Mouse (Mus musculus) kidney, adult 2 months (tissue): ENCODE data around the gene Gys1. TPM values are rescaled to one million over a fixed set of nuclear protein-coding genes. Genes with fewer than 3 reads are reported as not detected.
A peak's percentile ranks its signal among the peaks of the same experiment; 100 is the strongest.

Experiments
- DNase-seq: peaks from one replicate; pipeline ENCODE4 v3.0.0; 2021
- H3K27ac ChIP-seq: fragments of 200-500 bp; 2 replicates; pipeline ENCODE4 v1.5.1; 2012; ENCODE audit warnings: low read depth, low read length, control low read depth, inconsistent platforms; ENCODE audit not compliant: insufficient read depth
- H3K27me3 ChIP-seq: fragments of 200-500 bp; replicated peaks from 2 replicates; pipeline ENCODE4 v1.6.1; 2012; ENCODE audit warnings: mild to moderate bottlenecking, moderate library complexity, low read length, inconsistent platforms; ENCODE audit not compliant: control insufficient read depth, insufficient read depth
- H3K36me3 ChIP-seq: fragments of 200-500 bp; 2 replicates; pipeline ENCODE4 v1.6.1; 2012; ENCODE audit warnings: mild to moderate bottlenecking, moderate library complexity, low read length, inconsistent platforms; ENCODE audit not compliant: control insufficient read depth, insufficient read depth
- H3K4me1 ChIP-seq: fragments of 200-500 bp; 2 replicates; pipeline ENCODE4 v1.6.1; 2011; ENCODE audit warnings: low read length; ENCODE audit not compliant: control insufficient read depth, insufficient read depth
- H3K4me3 ChIP-seq: fragments of 200-500 bp; 2 replicates; pipeline ENCODE4 v1.5.1; 2011; ENCODE audit warnings: mild to moderate bottlenecking, low read depth, low read length, control low read depth; ENCODE audit not compliant: insufficient read depth
- CTCF ChIP-seq: fragments of 200-500 bp; conservative IDR thresholded peaks from 2 replicates; pipeline ENCODE4 v1.5.1; 2011; ENCODE audit warnings: low read depth, mild to moderate bottlenecking, control low read depth, low read length, moderate library complexity, mixed read lengths; ENCODE audit not compliant: insufficient read depth, insufficient read length
- POLR2A ChIP-seq: fragments of 200-500 bp; IDR thresholded peaks from one replicate; pipeline ENCODE4 v1.6.1; 2011; ENCODE audit warnings: low read depth, low read length, control low read depth
- WGBS: fragments of 180-500 bp; shearing (Covaris S2); methylation state at CpG from one replicate; pipeline ENCODE4 v1.1.7; 2018; 5-methylcytosine and 5-hydroxymethylcytosine counted together
- polyA plus RNA-seq: library from polyadenylated mRNA; depleted of rRNA; stranded (reverse); fragments of >200 nt; gene quantifications from 2 replicates; pipeline ENCODE4 v1.2.3, GENCODE M21; 2012; rRNA removed

Gene Gys1
- polyA plus RNA-seq, 1 experiment: 57.4 TPM

GRCm38 (mm10) chr7:45491264-45491663 is 56.6 kb downstream of the Gys1 start:
- TF ChIP-seq CTCF: no peak
- no peak for TF ChIP-seq POLR2A
- H3K27ac ChIP-seq: no peak overlapping the region; the same call in 1 of the 2 replicates
- WGBS: 7% methylated on average over 3 of the region's 3 CpGs

GRCm38 (mm10) chr7:45492225-45492844 is 57.7 kb downstream of the Gys1 start:
- TF ChIP-seq POLR2A (no peak), CTCF (no peak)
- H3K27ac ChIP-seq: no peak overlapping the region
- H3K4me1 ChIP-seq: peaks cover 10% of the 10 kb centered on the region
- no peaks in the 10 kb centered on the region; the same call in 1 of the 2 replicates for H3K36me3 ChIP-seq
- H3K27me3 ChIP-seq: no peaks in the 10 kb centered on the region
- WGBS: 95% methylated on average over 8 of the region's 8 CpGs
- H3K4me3 ChIP-seq: no peak overlapping the region
- DNase-seq: no peak

More at GRCm38 (mm10) chr7:45491264-45491663, 56.6 kb downstream of the Gys1 start:
- H3K36me3 ChIP-seq: no peaks in the 10 kb centered on the region; the same call in 1 of the 2 replicates
- H3K4me3 ChIP-seq: no peak overlapping the region
- H3K27me3 ChIP-seq: no peaks in the 10 kb centered on the region
- peaks cover 10% of the 10 kb centered on the region for H3K4me1 ChIP-seq
- DNase-seq: peak; percentile 72

GRCm38 (mm10) chr7:45492951-45493350 is 58.3 kb downstream of the Gys1 start:
- Histone ChIP-seq H3K27me3 (no peaks in the 10 kb centered on the region), H3K27ac (no peak overlapping the region), H3K4me1 (peaks cover 10% of the 10 kb centered on the region), H3K36me3 (no peaks in the 10 kb centered on the region; the same call in 1 of the 2 replicates), H3K4me3 (no peak overlapping the region)
- no peak for TF ChIP-seq POLR2A
- no peak for TF ChIP-seq CTCF
- no peak for DNase-seq
- 74% methylated on average over 5 of the region's 5 CpGs for WGBS

GRCm38 (mm10) chr7:45494548-45494947 is 59.9 kb downstream of the Gys1 start:
- Histone ChIP-seq H3K4me3 (no peak overlapping the region), H3K27me3 (no peaks in the 10 kb centered on the region), H3K4me1 (peaks cover 4% of the 10 kb centered on the region; the same call in 1 of the 2 replicates), H3K36me3 (no peaks in the 10 kb centered on the region; the same call in 1 of the 2 replicates), H3K27ac (no peak overlapping the region)
- TF ChIP-seq CTCF (no peak), POLR2A (no peak)
- 85% methylated on average over 9 of the region's 9 CpGs for WGBS
- DNase-seq: no peak

GRCm38 (mm10) chr7:45498427-45498826 is 63.8 kb downstream of the Gys1 start:
- Histone ChIP-seq H3K4me3 (no peak overlapping the region), H3K27ac (no peak overlapping the region), H3K27me3 (no peaks in the 10 kb centered on the region), H3K4me1 (no peaks in the 10 kb centered on the region), H3K36me3 (no peaks in the 10 kb centered on the region; the same call in 1 of the 2 replicates)
- WGBS: 98% methylated on average over 6 of the region's 6 CpGs
- DNase-seq: no peak
- TF ChIP-seq CTCF: no peak
- no peak for TF ChIP-seq POLR2A

Other genes with a start within 250 kb of the Gys1 start
- gene Ccdc155, start 230.0 kb upstream of the Gys1 start, polyA plus RNA-seq: 0.04 and 0.05 TPM in 2 replicates
- gene Dkkl1, start 222.7 kb upstream of the Gys1 start, polyA plus RNA-seq: 0.39 and 0.54 TPM in 2 replicates
- gene Tead2, start 219.1 kb upstream of the Gys1 start, polyA plus RNA-seq: 10.0 and 13.2 TPM in 2 replicates
- gene Cd37, start 195.7 kb upstream of the Gys1 start, polyA plus RNA-seq: 7.9 and 30.1 TPM in 2 replicates
- gene Slc6a16, start 193.8 kb upstream of the Gys1 start, polyA plus RNA-seq: 0.05 TPM in 1 of 2 replicates, not detected in the other
- 0.14 and 0.19 TPM in 2 replicates for gene Slc6a21, start 157.3 kb upstream of the Gys1 start, polyA plus RNA-seq
- gene Trpm4, start 101.1 kb upstream of the Gys1 start, polyA plus RNA-seq: 17.9 and 18.2 TPM in 2 replicates
- 0.14 and 3.2 TPM in 2 replicates for gene Hrc, start 99.6 kb upstream of the Gys1 start, polyA plus RNA-seq
- gene Ppfia3, start 67.8 kb upstream of the Gys1 start, polyA plus RNA-seq: 0.50 and 0.64 TPM in 2 replicates
- gene Lin7b, start 64.3 kb upstream of the Gys1 start, polyA plus RNA-seq: 2.7 and 3.9 TPM in 2 replicates
- gene Snrnp70, start 39.1 kb upstream of the Gys1 start, polyA plus RNA-seq: 137 and 138 TPM in 2 replicates
- gene Kcna7, start 29.2 kb upstream of the Gys1 start, polyA plus RNA-seq: 0.07 and 0.91 TPM in 2 replicates
- 0.44 and 0.58 TPM in 2 replicates for gene Ntf5, start 21.1 kb upstream of the Gys1 start, polyA plus RNA-seq
- not detected in 2 replicates for gene Lhb, start 14.0 kb upstream of the Gys1 start, polyA plus RNA-seq
- gene Ruvbl2, start 3.3 kb downstream of the Gys1 start, polyA plus RNA-seq: 36.3 and 42.7 TPM in 2 replicates
- gene Ftl1, start 25.0 kb downstream of the Gys1 start, polyA plus RNA-seq: 6,932 and 8,155 TPM in 2 replicates
- 104 and 112 TPM in 2 replicates for gene Bax, start 32.1 kb downstream of the Gys1 start, polyA plus RNA-seq
- gene Tulp2, start 47.0 kb downstream of the Gys1 start, polyA plus RNA-seq: 0.20 and 0.46 TPM in 2 replicates
- 1.1 and 1.2 TPM in 2 replicates for gene Gm45808, start 52.0 kb downstream of the Gys1 start, polyA plus RNA-seq
- gene Dhdh, start 54.0 kb downstream of the Gys1 start, polyA plus RNA-seq: 6.0 and 6.1 TPM in 2 replicates
- 397 and 405 TPM in 2 replicates for gene Nucb1, start 75.6 kb downstream of the Gys1 start, polyA plus RNA-seq
- 26.6 and 28.2 TPM in 2 replicates for gene Ppp1r15a, start 91.4 kb downstream of the Gys1 start, polyA plus RNA-seq
- gene Plekha4, start 91.5 kb downstream of the Gys1 start, polyA plus RNA-seq: 4.6 and 5.9 TPM in 2 replicates
- 43.9 and 48.3 TPM in 2 replicates for gene Hsd17b14, start 120.0 kb downstream of the Gys1 start, polyA plus RNA-seq
- 185 and 188 TPM in 2 replicates for gene Bcat2, start 135.3 kb downstream of the Gys1 start, polyA plus RNA-seq
- not detected in 2 replicates for gene Fgf21, start 180.6 kb downstream of the Gys1 start, polyA plus RNA-seq
- 0.05 and 0.11 TPM in 2 replicates for gene Fut1, start 182.4 kb downstream of the Gys1 start, polyA plus RNA-seq
- 0.29 and 0.34 TPM in 2 replicates for gene Izumo1, start 187.0 kb downstream of the Gys1 start, polyA plus RNA-seq
- 19.9 and 20.4 TPM in 2 replicates for gene Rasip1, start 192.6 kb downstream of the Gys1 start, polyA plus RNA-seq
- 2.1 and 2.5 TPM in 2 replicates for gene Mamstr, start 205.1 kb downstream of the Gys1 start, polyA plus RNA-seq
- not detected in 2 replicates for gene Fut2, start 231.6 kb downstream of the Gys1 start, polyA plus RNA-seq
- 0.09 TPM in 1 of 2 replicates, not detected in the other for gene Ntn5, start 249.2 kb downstream of the Gys1 start, polyA plus RNA-seq